Mouse (Mus musculus): Measurements from ENCODE around the gene Mrtfb.

- no peak for TF ChIP-seq CTCF (conservative IDR thresholded peaks at IDR 0.05; ENCODE audit: low read length)
- no peak for TF ChIP-seq NANOG (IDR thresholded peaks at IDR 0.05; ENCODE audit: borderline replicate concordance, low read length)
- no peak for TF ChIP-seq POU5F1 (IDR thresholded peaks at IDR 0.05; ENCODE audit: borderline replicate concordance, low read length)
These were observed 81.8 kb downstream of the Mrtfb start for GRCm38 (mm10) chr16:13338094-13338493.
